Mouse (Mus musculus) cerebellum, postnatal 14 days (tissue): ENCODE data around the gene Pcmt1.
A peak's percentile ranks its signal among the peaks of the same experiment; 100 is the strongest.
"Not testable (repeated sequence)": the region's sequence is repeated elsewhere in the genome, so short reads cannot be mapped to it uniquely, and the experiment has no call there.

Experiments used
- DNase-seq, 2 experiments: peaks; one replicate each; pipeline ENCODE4 v3.0.0; 2021; ENCODE audit warnings: mixed read lengths in 2 of 2

Pcmt1 gene

DNA sequence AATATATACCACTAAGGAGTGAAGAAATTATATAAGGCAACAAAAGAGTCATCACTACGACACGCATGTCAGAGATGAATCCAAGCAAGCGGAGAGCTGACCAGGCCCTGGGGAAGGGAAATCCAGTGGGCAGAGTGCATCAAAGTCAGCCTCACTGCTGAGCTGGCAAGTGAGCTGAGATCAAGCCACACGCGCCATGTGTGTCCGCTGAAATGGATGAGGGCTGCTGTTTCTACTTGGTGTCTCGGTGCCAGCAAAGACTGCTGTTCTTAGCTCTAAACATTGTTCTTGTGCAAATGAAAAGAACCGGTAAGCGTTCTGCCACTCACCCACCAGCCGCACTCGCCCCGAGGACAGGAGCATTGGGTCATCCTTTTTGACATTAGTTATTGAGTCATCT, 40.6 kb downstream of the Pcmt1 start:
- no peak for DNase-seq

- no peak for DNase-seq
Observed at GRCm38 (mm10) chr10:7630951-7631720, 49.8 kb downstream of the Pcmt1 start.

DNA sequence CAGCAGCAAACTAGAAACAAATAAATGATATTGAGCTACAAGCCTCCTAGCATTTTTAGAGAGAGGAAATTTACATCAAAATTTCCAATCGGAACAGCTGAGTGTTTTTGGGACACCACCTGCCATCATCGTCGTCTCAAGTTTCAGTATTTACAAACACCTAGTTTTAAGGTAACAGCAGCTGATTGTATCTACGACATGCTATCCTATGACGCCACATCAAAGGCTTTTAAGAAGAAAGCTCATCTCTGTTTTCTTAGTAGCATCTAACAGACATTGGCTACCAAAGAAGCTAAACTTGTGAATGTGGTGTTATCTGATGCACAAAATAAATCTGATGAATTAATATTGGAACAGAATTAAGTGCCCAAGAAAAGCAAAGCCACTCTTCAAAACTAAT, 50.6 kb downstream of the Pcmt1 start:
- DNase-seq = no peak

DNA sequence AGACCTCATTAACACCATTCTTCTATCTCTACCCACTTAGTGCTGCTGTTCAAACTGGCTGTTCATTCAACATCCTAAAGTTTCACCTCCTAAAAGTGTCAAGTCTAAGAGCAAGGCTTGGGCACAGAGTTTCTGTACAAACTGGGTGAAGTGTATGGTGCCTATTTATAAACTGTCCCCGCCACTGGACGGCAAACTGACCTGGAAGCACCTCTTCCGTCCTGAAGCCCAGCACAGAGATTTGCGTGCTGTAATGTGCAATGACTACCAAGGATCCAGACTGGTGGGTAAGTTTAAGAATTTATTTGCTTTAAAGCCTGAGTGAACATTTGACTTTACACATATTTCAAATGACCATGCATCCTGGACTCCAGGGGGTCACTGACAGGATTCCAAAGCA, 51.8 kb downstream of the Pcmt1 start:
- DNase-seq = no peak

DNA sequence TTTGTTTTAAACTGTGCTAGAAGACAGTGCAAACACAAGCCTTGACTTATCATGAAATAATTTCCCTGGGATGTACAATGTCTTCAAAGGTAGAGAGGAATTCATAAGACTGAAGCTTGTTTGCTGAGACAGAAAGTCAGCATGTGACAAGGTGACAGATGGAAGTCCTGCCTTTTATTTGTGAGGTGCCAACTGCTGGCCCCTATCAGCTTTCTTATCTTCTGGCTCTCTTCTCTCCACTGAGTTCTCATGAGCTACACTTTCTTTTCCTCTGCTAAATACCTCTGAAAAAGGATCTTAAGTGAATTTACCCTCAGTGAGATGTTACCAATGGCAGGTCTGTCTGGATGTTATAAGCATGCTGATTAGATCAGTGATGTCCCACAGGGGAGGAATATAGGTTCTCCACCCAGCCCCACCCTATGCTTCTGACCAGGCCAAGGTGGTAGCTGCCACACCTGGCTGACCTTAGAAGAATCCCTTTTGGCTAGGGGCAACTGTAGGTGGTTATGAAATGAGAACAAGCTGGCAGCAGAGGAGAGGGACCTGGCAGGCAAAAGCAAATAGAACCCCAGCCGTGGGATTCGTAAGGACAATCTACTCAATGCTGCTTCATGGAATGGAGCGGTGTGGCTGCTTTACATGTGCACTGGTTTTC, 56.9 kb downstream of the Pcmt1 start:
- DNase-seq = peak in 1 of 2 experiments; percentile 42

DNA sequence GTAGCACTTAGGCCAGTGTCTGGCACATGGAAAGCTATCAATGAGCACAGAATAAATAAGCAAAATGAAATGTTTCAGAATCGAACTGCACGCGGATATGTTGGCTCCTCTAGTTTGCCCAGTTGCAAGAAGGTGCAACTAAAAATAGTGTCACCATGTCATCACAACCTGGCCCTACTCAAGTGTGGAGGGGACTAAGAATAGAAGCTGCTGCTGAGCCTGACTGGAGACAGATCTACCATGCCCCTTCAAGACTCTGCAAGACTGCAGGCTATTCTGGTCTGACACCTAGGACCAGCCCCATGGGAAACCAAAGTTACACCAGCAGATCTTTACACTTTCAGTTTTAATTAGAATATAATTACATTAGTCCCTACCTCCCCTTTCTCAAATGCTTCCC, 58.6 kb downstream of the Pcmt1 start:
- DNase-seq = peak in 1 of 2 experiments; percentile 26

GRCm38 (mm10) chr10:7620723-7621122, 60.2 kb downstream of the Pcmt1 start:
- no peak for DNase-seq

GRCm38 (mm10) chr10:7619821-7620241, 61.1 kb downstream of the Pcmt1 start:
- DNase-seq = no peak

GRCm38 (mm10) chr10:7617556-7617955, 63.4 kb downstream of the Pcmt1 start:
- DNase-seq = not testable (repeated sequence)

GRCm38 (mm10) chr10:7617146-7617545, 63.8 kb downstream of the Pcmt1 start:
- not testable (repeated sequence) for DNase-seq

- DNase-seq = no peak
Observed at GRCm38 (mm10) chr10:7614834-7615233, 66.1 kb downstream of the Pcmt1 start.

DNA sequence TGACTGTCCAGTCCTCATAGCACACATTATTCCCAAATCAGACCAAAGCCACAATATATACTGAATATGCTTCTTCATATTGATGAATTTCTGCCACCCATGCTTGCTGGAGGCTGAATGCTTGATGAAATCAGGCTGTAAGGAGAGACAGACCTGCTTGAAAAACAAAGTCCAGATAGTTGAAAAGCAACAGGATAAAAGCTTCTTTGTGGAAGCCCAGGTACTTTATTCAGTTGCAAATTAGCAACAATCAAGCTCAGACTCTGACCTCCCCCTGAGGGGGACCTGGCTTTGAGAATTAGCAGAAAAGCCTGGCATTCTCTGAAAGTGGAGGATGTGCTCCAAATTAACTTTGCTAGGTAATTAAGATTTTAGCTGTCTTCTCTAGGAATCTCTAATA, 68.7 kb downstream of the Pcmt1 start:
- DNase-seq = not testable (repeated sequence)

DNA sequence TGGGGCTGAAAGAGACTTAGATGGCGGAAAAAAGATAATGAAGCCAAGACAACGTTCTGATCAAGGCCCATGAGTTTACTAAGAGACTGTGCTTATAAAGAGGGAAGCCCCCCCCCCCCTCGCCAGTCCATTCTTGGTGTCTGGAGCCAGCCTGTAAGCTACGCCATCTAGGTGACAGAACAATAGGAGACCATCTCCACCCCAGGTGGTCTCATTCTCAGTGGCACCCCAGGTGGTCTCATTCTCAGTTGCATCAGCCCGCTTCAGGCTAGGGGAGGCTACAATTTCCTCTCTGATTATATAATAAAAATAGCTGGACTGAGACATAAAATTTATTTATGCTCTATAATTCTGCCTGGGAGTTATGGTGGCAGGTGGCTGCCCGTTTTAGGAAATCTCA, 69.3 kb downstream of the Pcmt1 start:
- DNase-seq = no peak

DNA sequence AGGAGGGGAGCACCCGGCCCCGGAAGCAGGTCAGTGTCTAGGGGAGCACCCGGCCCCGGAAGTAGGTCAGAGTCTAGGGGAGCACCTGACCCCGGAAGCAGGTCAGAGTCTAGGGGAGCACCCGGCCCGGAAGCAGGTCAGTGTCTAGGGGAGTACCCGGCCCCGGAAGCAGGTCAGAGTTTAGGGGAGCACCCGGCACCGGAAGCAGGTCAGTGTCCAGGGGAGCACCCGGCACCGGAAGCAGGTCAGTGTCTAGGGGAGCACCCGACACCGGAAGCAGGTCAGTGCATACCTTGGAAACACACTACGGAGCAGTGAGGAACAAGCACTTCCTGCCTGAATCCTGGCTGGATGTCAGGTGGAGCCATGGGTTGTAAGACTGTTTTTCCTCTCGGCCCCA, 72.3 kb downstream of the Pcmt1 start:
- no peak for DNase-seq

DNA sequence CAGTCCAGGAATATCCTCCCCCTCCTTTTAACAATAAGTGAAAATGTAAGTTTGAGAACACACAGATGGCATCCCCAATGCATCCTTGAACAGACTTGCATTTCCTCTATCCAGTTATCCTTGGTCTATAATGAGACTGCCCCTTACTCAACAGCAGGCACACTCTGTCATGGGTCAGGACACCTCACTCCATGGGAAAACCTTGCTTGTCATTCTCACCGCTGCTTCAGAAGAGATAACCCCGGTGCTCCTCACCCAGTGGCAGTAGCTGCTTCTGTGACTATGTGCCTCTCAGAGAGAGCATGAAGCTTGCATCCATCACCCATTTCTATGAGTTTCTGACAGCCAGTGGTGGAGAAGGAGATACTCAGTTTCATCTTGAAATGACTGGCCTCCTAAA, 74.5 kb downstream of the Pcmt1 start:
- no peak for DNase-seq

DNA sequence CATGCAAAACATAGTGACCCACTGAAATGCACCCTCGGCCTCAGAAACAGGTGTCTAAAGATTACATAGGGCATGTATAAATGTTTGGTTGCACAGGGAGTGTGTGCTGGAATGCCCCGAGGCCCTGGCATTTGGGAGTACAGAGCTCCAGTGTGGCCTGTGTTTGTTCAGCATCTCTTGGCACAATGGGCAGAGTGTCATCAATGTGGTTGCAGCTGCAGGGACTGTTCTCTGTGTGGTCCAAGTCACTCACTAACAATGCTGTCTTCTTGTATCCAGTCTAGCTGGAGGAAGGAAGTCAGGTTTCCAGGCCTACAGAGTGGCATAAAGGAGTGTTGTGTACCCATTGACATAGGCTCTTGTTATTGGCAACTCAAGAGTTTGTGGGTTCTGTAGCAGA, 75.8 kb downstream of the Pcmt1 start:
- no peak for DNase-seq

DNA sequence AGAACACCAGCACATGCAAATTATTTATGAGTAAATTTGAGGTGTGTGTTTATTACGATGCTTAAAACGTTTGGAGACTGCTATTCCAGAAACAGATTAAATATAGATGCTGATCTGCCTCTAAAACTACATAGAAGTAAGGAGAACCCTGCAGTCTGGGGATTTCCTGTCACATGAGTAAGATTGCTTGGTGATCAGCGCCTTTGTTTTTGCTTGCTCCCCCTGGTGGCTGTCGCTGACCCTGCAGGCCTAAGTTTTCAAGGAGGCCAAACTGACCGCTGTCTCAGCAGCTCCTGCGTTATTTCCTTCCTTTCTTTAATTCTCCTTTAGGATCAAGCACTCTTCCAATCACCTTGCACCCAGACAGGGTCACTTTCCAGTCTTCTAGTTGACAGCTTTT, 80.3 kb downstream of the Pcmt1 start:
- peak; percentile 87 to 90 for DNase-seq

DNA sequence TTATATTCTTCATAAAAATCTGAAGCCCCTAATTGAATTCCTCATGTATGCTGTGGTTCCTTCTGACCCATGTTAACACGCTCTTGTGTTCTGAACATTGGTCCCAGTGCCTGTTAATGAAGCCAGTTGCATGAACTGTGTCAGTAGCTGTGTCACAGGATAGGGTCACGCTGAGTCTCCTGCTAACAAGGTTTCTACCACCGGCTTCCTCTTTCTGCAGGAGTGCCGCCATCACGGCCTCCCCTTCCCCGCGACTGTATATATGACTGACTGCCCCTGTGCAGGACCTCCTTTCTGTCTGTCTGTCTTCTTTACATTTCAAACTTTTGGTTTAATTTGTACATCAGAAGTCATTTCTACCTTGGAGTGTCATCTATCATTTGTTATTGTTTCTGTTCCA, 82.8 kb downstream of the Pcmt1 start:
- no peak for DNase-seq

DNA sequence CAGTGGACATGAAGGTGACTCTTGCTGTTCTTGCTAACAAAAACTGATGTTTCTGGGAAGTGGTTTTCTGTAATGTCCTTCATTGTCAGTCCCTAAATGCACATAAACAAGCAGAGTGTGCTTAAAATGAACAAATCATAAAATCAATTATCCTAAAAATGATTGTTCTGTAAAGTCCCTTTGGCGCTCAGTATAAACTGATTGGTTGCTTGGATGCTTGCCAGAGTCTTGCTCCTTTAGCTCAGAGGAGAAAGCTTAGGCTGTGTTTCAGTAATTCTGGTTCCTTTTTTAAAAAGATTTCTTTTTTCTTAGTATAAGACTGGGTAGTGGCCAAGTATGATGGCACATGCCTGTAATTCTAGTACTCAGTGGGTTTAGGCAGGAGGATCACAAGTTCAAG, 84.7 kb downstream of the Pcmt1 start:
- peak in 1 of 2 experiments; percentile 29 for DNase-seq

- DNase-seq = peak; percentile 44 to 46
Observed at GRCm38 (mm10) chr10:7594797-7595196, 86.1 kb downstream of the Pcmt1 start.

GRCm38 (mm10) chr10:7590792-7591191, 90.1 kb downstream of the Pcmt1 start:
- peak; percentile 31 to 36 for DNase-seq

DNA sequence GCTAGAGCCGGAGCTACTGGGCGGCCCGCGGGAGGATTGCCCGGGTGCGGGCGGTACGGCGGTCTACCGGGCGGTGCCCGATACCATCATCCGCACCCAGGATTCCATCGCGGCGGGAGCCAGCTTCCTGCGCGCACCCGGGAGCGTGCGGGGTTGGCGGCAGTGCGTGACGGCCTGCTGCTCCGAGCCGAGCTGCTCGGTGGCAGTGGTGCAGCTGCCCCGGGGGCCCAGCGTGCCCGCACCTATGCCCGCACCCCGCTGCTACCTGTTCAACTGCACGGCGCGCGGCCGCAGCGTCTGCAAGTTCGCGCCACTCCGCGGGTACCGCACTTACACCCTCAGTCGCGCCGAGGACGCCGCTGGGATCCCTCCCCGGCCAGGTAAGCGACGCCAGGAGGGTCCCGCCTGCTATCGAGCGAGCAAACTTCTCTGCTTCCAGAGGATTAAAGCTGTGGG, 90.7 kb downstream of the Pcmt1 start:
- DNase-seq = peak in 1 of 2 experiments; percentile 58

GRCm38 (mm10) chr10:7589592-7590233, 91.2 kb downstream of the Pcmt1 start, which contains the start of gene Lrp11:
TSS of gene Lrp11 (plus strand) at chr10:7589800.
- peak; percentile 84 to 92 for DNase-seq

- DNase-seq = peak; percentile 64 to 72
Observed at GRCm38 (mm10) chr10:7586771-7587170, 94.2 kb downstream of the Pcmt1 start.
